In genomic region chr1:193152872-193153271, GRCm38 (mm10) we compare ENCODE assay signal across 8 mouse cellular contexts. TPM values are rescaled to one million over a fixed set of nuclear protein-coding genes. Genes with fewer than 3 reads are reported as not detected.
DNase-seq lines count a peak whose midpoint lies in the region; ATAC-seq and TF ChIP-seq lines count a peak whose summit lies in the region.

Irf6 (plus strand) TSS chr1:193153111.

- 1% methylated on average over 30 of the region's 30 CpGs for WGBS in heart, embryonic 15.5 days
- under 1% methylated on average over 30 of the region's 30 CpGs for WGBS in kidney, postnatal 0 days

- peak within 1 kb of the TSS; percentile 84 for H3K4me2 ChIP-seq in heart, embryonic 15.5 days
- H3K4me2 ChIP-seq in kidney, postnatal 0 days (ENCODE audit: low read length): peak within 1 kb of the TSS; percentile 69

- no peaks in the 10 kb centered on the region for H3K9me3 ChIP-seq in heart, embryonic 15.5 days (replicated peaks)
- H3K9me3 ChIP-seq in kidney, postnatal 0 days (replicated peaks; ENCODE audit: low read length): no peaks in the 10 kb centered on the region

- DNase-seq in ES-CJ7 (ENCODE audit: low read depth, low spot score): peak; percentile 74
- DNase-seq in embryo, embryonic 9.5 days (ENCODE audit: extremely low spot score): peak; percentile 58
- DNase-seq in kidney, postnatal 0 days (ENCODE audit: low spot score): peak; percentile 84
- peak; percentile 90 for DNase-seq in lung, postnatal 36 days
- peak; percentile 25 to 31 for DNase-seq in spleen, postnatal 36 days (ENCODE audit: low spot score in 2 of 2)
- no peak for DNase-seq in cerebellum, postnatal 14 days
- no peak for DNase-seq in cerebellum, adult 18-20 months

- H3K27ac ChIP-seq in heart, embryonic 15.5 days: no peak within 1 kb of the TSS
- peak within 1 kb of the TSS; percentile 68 for H3K27ac ChIP-seq in kidney, postnatal 0 days

- H3K4me3 ChIP-seq in heart, embryonic 15.5 days: peak within 1 kb of the TSS; percentile 49
- H3K4me3 ChIP-seq in kidney, postnatal 0 days (replicated peaks; ENCODE audit: low read depth, low read length): peak within 1 kb of the TSS; percentile 49

- no peak for TF ChIP-seq CTCF in kidney, postnatal 0 days (IDR thresholded peaks at IDR 0.05; ENCODE audit: low read depth)

- H3K36me3 ChIP-seq in heart, embryonic 15.5 days: no peaks in the 10 kb centered on the region
- no peaks in the 10 kb centered on the region for H3K36me3 ChIP-seq in kidney, postnatal 0 days (ENCODE audit: insufficient read depth, low read length)

- peak within 1 kb of the TSS; percentile 27 for H3K9ac ChIP-seq in heart, embryonic 15.5 days
- H3K9ac ChIP-seq in kidney, postnatal 0 days (ENCODE audit: low read depth, low read length): peak within 1 kb of the TSS; percentile 55

- H3K27me3 ChIP-seq in heart, embryonic 15.5 days: peaks cover 16% of the 10 kb centered on the region
- no peaks in the 10 kb centered on the region for H3K27me3 ChIP-seq in kidney, postnatal 0 days (ENCODE audit: insufficient read depth, low read length)

- peaks cover 27% of the 10 kb centered on the region for H3K4me1 ChIP-seq in heart, embryonic 15.5 days (replicated peaks)
- H3K4me1 ChIP-seq in kidney, postnatal 0 days (replicated peaks; ENCODE audit: insufficient read depth, low read length): peaks cover 3% of the 10 kb centered on the region; the same call in 1 of the 2 replicates

- ATAC-seq in heart, embryonic 15.5 days (replicated peaks; ENCODE audit: insufficient number of reproducible peaks, insufficient read depth, low FRiP score, low read depth): peak; percentile 90
- peak; percentile 97 for ATAC-seq in kidney, postnatal 0 days (replicated peaks; ENCODE audit: low FRiP score, low read depth)

RNA-seq across cellular contexts. Expression of gene Irf6, which starts in this region (rescaled TPM):
- 4.8 and 8.3 TPM in 2 replicates for polyA plus RNA-seq in heart, embryonic 15.5 days (2015; fragmentation: Nextera tagmentation; extraction: Ambion mirVana)
- polyA plus RNA-seq in kidney, postnatal 0 days (2015; fragmentation: Nextera tagmentation; extraction: Ambion mirVana): 17.2 and 17.3 TPM in 2 replicates

Comparison
In these comparisons a context has a peak if more than half of its experiments do, and no peak if none do; other contexts are left out.
1. DNase-seq: peak in ES-CJ7 (single experiment), embryo, embryonic 9.5 days (single experiment), kidney, postnatal 0 days (single experiment), lung, postnatal 36 days (single experiment) and spleen, postnatal 36 days (2 of 2); none in cerebellum, postnatal 14 days (0 of 2) and cerebellum, adult 18-20 months (0 of 2).